Mouse (Mus musculus) hindbrain, embryonic 12.5 days (tissue): Measurements from ENCODE around the gene Mrps11. TPM values are rescaled to one million over a fixed set of nuclear protein-coding genes. Genes with fewer than 3 reads are reported as not detected.

Experiments
- ATAC-seq: fragments of 200-750 bp; cut with Nextera tagmentation; 2 replicates; pipeline ENCODE4 v1.8.0; 2017; ENCODE audit warnings: moderate TSS enrichment; ENCODE audit not compliant: low FRiP score
- H3K27ac ChIP-seq: fragments of 300-500 bp; sonication (generic); 2 replicates; pipeline ENCODE4 v1.5.1; 2016; ENCODE audit warnings: mild to moderate bottlenecking
- H3K27me3 ChIP-seq: fragments of 300-500 bp; sonication (generic); 2 replicates; pipeline ENCODE4 v1.6.1; 2016; ENCODE audit warnings: mild to moderate bottlenecking
- H3K36me3 ChIP-seq: fragments of 300-500 bp; sonication (generic); 2 replicates; pipeline ENCODE4 v1.6.1; 2016; ENCODE audit warnings: mild to moderate bottlenecking
- H3K4me1 ChIP-seq: fragments of 300-500 bp; sonication (generic); 2 replicates; pipeline ENCODE4 v1.6.1; 2016
- H3K4me2 ChIP-seq: fragments of 300-500 bp; sonication (generic); replicated peaks from 2 replicates; pipeline ENCODE4 v1.6.1; 2016; ENCODE audit warnings: mild to moderate bottlenecking
- H3K4me3 ChIP-seq: fragments of 300-500 bp; sonication (generic); 2 replicates; pipeline ENCODE4 v1.5.1; 2016; ENCODE audit warnings: mild to moderate bottlenecking
- H3K9ac ChIP-seq: fragments of 300-500 bp; sonication (generic); 2 replicates; pipeline ENCODE4 v1.6.1; 2016; ENCODE audit warnings: mild to moderate bottlenecking, moderate library complexity
- H3K9me3 ChIP-seq: fragments of 300-500 bp; sonication (generic); replicated peaks from 2 replicates; pipeline ENCODE4 v1.6.1; 2016; ENCODE audit warnings: mild to moderate bottlenecking
- WGBS: fragments of 180-500 bp; shearing (Covaris S2); methylation state at CpG from one replicate; pipeline ENCODE4 v1.1.7; 2016; 5-methylcytosine and 5-hydroxymethylcytosine counted together
- polyA plus RNA-seq: library from polyadenylated mRNA; unstranded; fragments of >200 nt; fragmentation: Nextera tagmentation; extraction: Ambion mirVana; gene quantifications from 2 replicates; pipeline ENCODE4 v1.2.1, GENCODE M21; 2016

The Mrps11 gene
- 64.0 and 64.2 TPM in 2 replicates for polyA plus RNA-seq

- Histone ChIP-seq H3K4me2 (peak within 1 kb of the TSS; percentile 88), H3K27me3 (no peaks in the 10 kb centered on the region), H3K36me3 (peaks cover 25% of the 10 kb centered on the region), H3K9me3 (no peaks in the 10 kb centered on the region), H3K27ac (peak within 1 kb of the TSS; percentile 35; the same call in 1 of the 2 replicates), H3K4me3 (peak within 1 kb of the TSS; percentile 91), H3K9ac (peak within 1 kb of the TSS; percentile 82), H3K4me1 (peaks cover 21% of the 10 kb centered on the region)
- peak; percentile 96 for ATAC-seq
- under 1% methylated on average over 44 of the region's 44 CpGs for WGBS
Observed at GRCm38 (mm10) chr7:78782639-78783581, at the start of gene Mrps11, which contains the start of gene Mrpl46. Mrps11 (plus strand) TSS chr7:78783119. Mrpl46 (minus strand) TSS chr7:78783531.

- Histone ChIP-seq H3K36me3 (no peaks in the 10 kb centered on the region), H3K9ac (no peak overlapping the region), H3K4me1 (no peaks in the 10 kb centered on the region), H3K27ac (no peak overlapping the region), H3K27me3 (no peaks in the 10 kb centered on the region; the same call in 1 of the 2 replicates), H3K4me2 (no peak overlapping the region), H3K4me3 (no peak overlapping the region), H3K9me3 (no peaks in the 10 kb centered on the region)
- 93% methylated on average over 6 of the region's 6 CpGs for WGBS
- ATAC-seq = no peak
Observed at GRCm38 (mm10) chr7:78737196-78737595, 45.7 kb upstream of the Mrps11 start.

GRCm38 (mm10) chr7:78737614-78738210 lies 45.2 kb upstream of the Mrps11 start, which contains the start of gene Ntrk3:
Ntrk3 (minus strand) TSS chr7:78738012.
- H3K9ac ChIP-seq = no peak within 1 kb of the TSS
- H3K4me3 ChIP-seq = no peak within 1 kb of the TSS
- 85% methylated on average over 5 of the region's 5 CpGs for WGBS
- H3K4me2 ChIP-seq = no peak within 1 kb of the TSS
- H3K9me3 ChIP-seq = no peaks in the 10 kb centered on the region
- H3K27me3 ChIP-seq = no peaks in the 10 kb centered on the region; the same call in 1 of the 2 replicates
- H3K36me3 ChIP-seq = no peaks in the 10 kb centered on the region
- ATAC-seq = no peak
- no peak within 1 kb of the TSS for H3K27ac ChIP-seq
- no peaks in the 10 kb centered on the region for H3K4me1 ChIP-seq

GRCm38 (mm10) chr7:78739351-78740000 lies 43.4 kb upstream of the Mrps11 start:
- Histone ChIP-seq H3K4me3 (no peak overlapping the region), H3K9ac (no peak overlapping the region), H3K4me2 (no peak overlapping the region), H3K27me3 (no peaks in the 10 kb centered on the region; the same call in 1 of the 2 replicates), H3K4me1 (no peaks in the 10 kb centered on the region), H3K27ac (no peak overlapping the region), H3K36me3 (no peaks in the 10 kb centered on the region), H3K9me3 (no peaks in the 10 kb centered on the region)
- ATAC-seq = no peak
- WGBS = 90% methylated on average over 8 of the region's 8 CpGs

GRCm38 (mm10) chr7:78743731-78744385 lies 39.1 kb upstream of the Mrps11 start:
- Histone ChIP-seq H3K9ac (no peak overlapping the region), H3K36me3 (no peaks in the 10 kb centered on the region), H3K27me3 (no peaks in the 10 kb centered on the region), H3K4me2 (no peak overlapping the region), H3K4me3 (no peak overlapping the region), H3K4me1 (no peaks in the 10 kb centered on the region), H3K9me3 (no peaks in the 10 kb centered on the region), H3K27ac (no peak overlapping the region)
- WGBS = 72% methylated on average over 5 of the region's 5 CpGs
- no peak for ATAC-seq

- Histone ChIP-seq H3K27ac (no peak overlapping the region), H3K4me1 (no peaks in the 10 kb centered on the region), H3K36me3 (no peaks in the 10 kb centered on the region), H3K9me3 (no peaks in the 10 kb centered on the region), H3K4me3 (no peak overlapping the region), H3K9ac (no peak overlapping the region), H3K27me3 (no peaks in the 10 kb centered on the region), H3K4me2 (no peak overlapping the region)
- WGBS = 91% methylated on average over 4 of the region's 4 CpGs
- no peak for ATAC-seq
Observed at GRCm38 (mm10) chr7:78752961-78753360, 30.0 kb upstream of the Mrps11 start.

GRCm38 (mm10) chr7:78753752-78754457 lies 29.0 kb upstream of the Mrps11 start:
- Histone ChIP-seq H3K4me3 (no peak overlapping the region), H3K27me3 (no peaks in the 10 kb centered on the region), H3K4me1 (no peaks in the 10 kb centered on the region), H3K4me2 (no peak overlapping the region), H3K36me3 (no peaks in the 10 kb centered on the region), H3K9ac (no peak overlapping the region), H3K9me3 (no peaks in the 10 kb centered on the region), H3K27ac (no peak overlapping the region)
- WGBS = 79% methylated on average over 7 of the region's 7 CpGs
- no peak for ATAC-seq

- WGBS = 60% methylated on average over 8 of the region's 8 CpGs
Observed at GRCm38 (mm10) chr7:78754458-78755000, 28.4 kb upstream of the Mrps11 start.

GRCm38 (mm10) chr7:78763801-78764200 lies 19.1 kb upstream of the Mrps11 start:
- Histone ChIP-seq H3K27ac (no peak overlapping the region), H3K27me3 (peaks cover 3% of the 10 kb centered on the region; the same call in 1 of the 2 replicates), H3K9ac (no peak overlapping the region), H3K4me1 (no peaks in the 10 kb centered on the region), H3K9me3 (no peaks in the 10 kb centered on the region), H3K4me2 (no peak overlapping the region), H3K36me3 (no peaks in the 10 kb centered on the region), H3K4me3 (no peak overlapping the region)
- ATAC-seq = no peak
- 98% methylated on average over 3 of the region's 3 CpGs for WGBS

More at GRCm38 (mm10) chr7:78754458-78755000, 28.4 kb upstream of the Mrps11 start:
- no peak overlapping the region for H3K4me3 ChIP-seq
- H3K9me3 ChIP-seq = no peaks in the 10 kb centered on the region
- no peaks in the 10 kb centered on the region for H3K4me1 ChIP-seq
- no peaks in the 10 kb centered on the region for H3K36me3 ChIP-seq
- no peak overlapping the region for H3K27ac ChIP-seq
- H3K4me2 ChIP-seq = no peak overlapping the region
- no peaks in the 10 kb centered on the region for H3K27me3 ChIP-seq
- no peak overlapping the region for H3K9ac ChIP-seq
- ATAC-seq = no peak

GRCm38 (mm10) chr7:78765215-78765631 lies 17.7 kb upstream of the Mrps11 start:
- no peak for ATAC-seq
- no peaks in the 10 kb centered on the region for H3K9me3 ChIP-seq
- no peaks in the 10 kb centered on the region for H3K4me1 ChIP-seq
- H3K4me3 ChIP-seq = no peak overlapping the region
- H3K27ac ChIP-seq = no peak overlapping the region
- peaks cover 3% of the 10 kb centered on the region; the same call in 1 of the 2 replicates for H3K27me3 ChIP-seq
- H3K4me2 ChIP-seq = no peak overlapping the region
- 75% methylated on average over 5 of the region's 5 CpGs for WGBS
- H3K36me3 ChIP-seq = no peaks in the 10 kb centered on the region
- H3K9ac ChIP-seq = no peak overlapping the region
